Mouse (Mus musculus) kidney, postnatal 4 days (tissue): ENCODE measurements around the gene Lrp10.

ENCODE experiments used
- DNase-seq, 2 experiments: peaks; one replicate each; pipeline ENCODE4 v3.0.0; 2021; ENCODE audit warnings: mixed read lengths in 2 of 2

Gene Lrp10

GRCm38 (mm10) chr14:54463959-54464292 lies at the start of gene Lrp10:
Gene Lrp10 (plus strand): TSS chr14:54464137.
- DNase-seq, result peak; percentile 94 to 95

GRCm38 (mm10) chr14:54415241-54416020 lies 48.5 kb upstream of the Lrp10 start:
- peak in 1 of 2 experiments; percentile 16 for DNase-seq

DNA sequence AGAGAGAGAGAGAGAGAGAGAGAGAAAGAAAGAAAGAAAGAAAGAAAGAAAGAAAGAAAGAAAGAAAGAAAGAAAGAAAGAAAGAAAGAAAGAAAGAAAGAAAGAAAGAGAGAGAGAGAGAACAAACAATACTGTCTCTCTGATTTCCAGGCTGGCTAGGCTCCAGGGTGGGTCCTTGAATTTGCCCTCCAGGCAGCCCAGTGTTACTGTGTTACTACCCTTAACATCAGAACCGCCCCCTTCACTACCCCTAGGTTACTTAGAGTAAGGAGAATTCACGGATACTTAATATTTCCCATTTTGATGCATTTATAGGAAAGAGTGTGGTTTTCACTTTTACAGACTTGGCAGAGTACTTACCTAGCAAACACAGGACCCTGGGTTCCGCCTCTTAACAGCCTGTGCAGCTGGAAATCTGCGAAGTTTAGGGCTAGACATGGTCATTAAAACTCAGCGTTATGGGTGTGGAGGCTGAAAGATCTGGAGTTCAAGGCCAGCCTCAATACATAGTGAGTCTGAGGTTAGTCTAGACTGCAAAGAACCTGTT lies 47.6 kb upstream of the Lrp10 start:
- DNase-seq, result peak in 1 of 2 experiments; percentile 26

DNA sequence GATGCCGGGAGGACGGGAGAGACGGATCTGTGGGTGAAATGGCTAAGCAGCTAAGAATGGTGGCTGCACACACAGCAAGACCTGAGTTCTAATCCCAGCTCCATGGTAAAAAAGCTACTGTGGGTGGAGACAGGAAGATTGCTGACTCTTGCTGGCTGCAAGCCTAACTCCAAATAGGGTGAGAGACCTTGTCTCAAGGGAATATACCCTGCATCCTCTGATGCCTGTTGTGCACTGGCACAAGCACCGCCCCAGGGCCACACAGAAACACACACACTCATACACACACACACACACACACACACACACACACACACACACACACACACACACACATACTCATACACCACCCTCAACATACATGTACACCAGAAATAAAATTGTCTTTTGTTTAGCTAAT lies 47.1 kb upstream of the Lrp10 start:
- no peak for DNase-seq

DNA sequence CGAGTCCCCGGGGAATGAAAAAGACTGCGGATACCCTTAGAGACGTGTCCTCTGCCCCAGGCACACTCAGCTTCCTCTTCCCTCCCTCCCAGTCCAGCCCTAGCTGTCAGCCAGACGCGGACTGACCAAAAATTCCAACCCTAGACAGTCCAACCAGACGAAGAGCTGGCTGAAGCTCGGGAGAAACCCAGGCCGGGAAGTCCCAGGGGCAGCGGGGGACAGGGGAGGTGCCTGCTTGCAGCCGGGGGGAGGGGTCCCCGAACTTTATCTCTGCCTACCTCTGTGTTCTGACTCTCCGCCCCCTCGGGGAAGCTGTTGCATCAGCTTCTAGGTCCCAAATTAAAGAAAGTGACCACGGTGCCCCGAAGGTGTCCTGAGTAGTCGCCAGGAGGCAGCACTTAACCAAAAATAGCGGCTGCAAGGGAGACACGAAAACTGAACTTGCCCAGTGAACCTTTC lies 46.3 kb upstream of the Lrp10 start, which contains the start of gene Slc7a7:
Gene Slc7a7 (minus strand): TSS at position 158 of the 459 bp plus-strand sequence.
- DNase-seq, result peak; percentile 58 to 72

- no peak for DNase-seq
These were observed 42.9 kb upstream of the Lrp10 start for GRCm38 (mm10) chr14:54421014-54421413.

DNA sequence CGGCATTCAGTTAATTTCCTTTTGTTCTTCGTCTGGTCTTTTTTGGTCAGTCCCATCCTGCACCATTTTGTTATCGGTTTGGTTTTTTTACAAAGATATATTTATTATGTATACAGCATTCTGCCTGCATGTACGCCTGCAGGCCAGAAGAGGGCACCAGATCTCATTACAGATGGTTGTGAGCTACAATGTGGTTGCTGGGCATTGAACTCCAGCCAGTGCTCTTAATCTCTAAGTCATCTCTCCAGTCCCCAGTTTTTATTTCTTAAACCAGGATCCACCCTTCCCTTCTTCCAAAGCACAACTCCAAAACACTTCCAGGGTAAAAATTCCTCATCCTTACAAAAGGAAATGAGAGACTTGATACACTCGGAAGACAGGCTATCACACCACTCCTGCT lies 40.5 kb upstream of the Lrp10 start:
- peak in 1 of 2 experiments; percentile 42 for DNase-seq

DNA sequence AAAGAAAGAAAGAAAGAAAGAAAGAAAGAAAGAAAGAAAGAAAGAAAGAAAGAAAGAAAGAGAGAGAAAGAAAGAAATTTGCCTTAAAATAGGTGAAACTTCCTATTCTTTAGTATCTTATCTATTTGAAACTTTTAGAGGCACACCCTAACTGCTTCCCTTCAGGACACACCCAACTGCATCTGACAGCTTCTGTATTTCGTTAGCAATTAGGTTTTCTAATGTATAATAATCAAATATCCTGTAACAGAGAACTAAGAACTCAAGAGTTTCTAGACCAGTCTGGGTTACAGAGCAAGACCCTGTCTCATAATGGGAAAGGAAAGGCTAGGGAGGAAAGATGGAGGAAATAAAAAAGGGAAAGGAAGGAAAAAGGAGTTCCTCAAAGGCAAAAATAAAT lies 39.3 kb upstream of the Lrp10 start:
- no peak for DNase-seq

- DNase-seq, result no peak
These were observed 38.4 kb upstream of the Lrp10 start for GRCm38 (mm10) chr14:54425540-54425939.

- DNase-seq, result no peak
These were observed 37.8 kb upstream of the Lrp10 start for GRCm38 (mm10) chr14:54426003-54426688.

DNA sequence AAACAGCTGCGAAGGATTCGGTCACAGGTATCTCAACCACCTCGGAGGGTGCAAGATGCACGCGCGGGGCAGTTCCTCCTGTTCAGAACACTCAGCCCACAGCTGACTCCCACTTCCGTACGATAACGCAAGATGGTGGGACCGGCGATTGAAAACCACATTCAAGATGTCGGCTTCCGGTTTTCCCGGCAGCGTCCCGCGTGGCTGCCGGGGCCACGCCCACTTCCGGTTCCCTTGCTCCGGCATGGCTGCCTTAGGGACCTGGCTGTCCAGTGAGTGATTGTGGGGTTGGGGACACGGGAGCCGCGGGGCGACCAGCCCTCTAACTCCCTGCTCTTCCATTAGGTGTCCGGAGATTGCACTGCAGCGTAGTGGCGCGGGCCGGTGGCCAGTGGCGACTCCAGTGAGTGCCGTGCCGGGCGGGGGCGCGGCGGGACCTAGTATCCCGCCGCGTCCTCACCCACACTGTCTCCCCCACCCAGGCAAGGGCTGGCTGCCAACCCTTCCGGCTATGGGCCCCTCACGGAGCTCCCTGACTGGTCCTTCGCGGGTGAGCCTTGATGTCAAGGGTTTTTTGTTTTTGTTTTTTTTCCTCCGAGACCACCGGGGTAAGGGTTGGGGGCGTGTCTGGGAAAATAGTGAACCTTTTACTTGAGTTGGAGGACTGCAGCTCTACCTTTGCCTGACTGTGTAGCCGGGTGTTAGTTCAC lies 37.1 kb upstream of the Lrp10 start, which contains the start of gene Mrpl52:
Gene Mrpl52 (plus strand): TSS at position 221 of the 710 bp plus-strand sequence.
- peak; percentile 96 to 97 for DNase-seq

- DNase-seq, result no peak
These were observed 36.2 kb upstream of the Lrp10 start for GRCm38 (mm10) chr14:54427696-54428095.

GRCm38 (mm10) chr14:54428421-54428820 lies 35.5 kb upstream of the Lrp10 start:
- DNase-seq, result no peak

DNA sequence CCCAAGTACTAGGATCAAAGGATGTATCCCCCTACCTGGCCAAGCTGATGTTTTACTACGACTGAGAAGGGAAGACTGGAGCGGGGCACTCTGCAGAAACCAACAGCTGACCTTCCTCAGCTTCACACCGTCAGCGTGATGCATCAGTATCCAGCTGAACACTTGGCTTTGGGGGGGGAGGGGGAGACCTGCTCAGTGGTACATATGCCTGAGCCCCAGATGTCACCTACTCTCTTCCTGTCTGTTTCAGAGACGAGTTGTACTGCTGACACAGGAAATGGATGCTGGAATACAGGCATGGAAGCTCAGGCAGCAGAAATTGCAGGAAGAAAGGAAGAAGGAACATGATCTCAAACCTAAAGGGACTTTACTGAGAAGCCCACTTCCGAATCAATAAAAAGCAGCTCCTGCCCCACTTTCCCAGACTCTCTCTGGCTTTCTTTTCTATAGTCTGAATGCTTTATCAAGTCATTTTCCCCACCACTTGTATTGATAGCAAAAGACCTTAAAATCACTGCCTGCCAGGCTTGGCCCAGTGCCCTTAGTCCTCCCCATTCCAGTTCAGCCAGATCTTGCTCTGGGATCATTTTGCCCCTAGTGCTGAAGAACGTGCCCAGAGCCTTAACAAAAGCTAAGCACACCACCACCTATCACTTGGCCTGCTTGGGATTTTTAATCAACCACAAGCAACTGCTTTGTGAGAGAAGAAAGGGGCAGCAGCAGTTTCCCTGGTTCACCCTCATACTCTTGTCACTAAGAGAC lies 34.4 kb upstream of the Lrp10 start:
- no peak for DNase-seq

GRCm38 (mm10) chr14:54430406-54431145 lies 33.4 kb upstream of the Lrp10 start:
- DNase-seq, result peak; percentile 53 to 66

- DNase-seq, result peak; percentile 85 to 89
These were observed 32.4 kb upstream of the Lrp10 start, which contains the start of gene Mmp14 for GRCm38 (mm10) chr14:54431334-54432077. Gene Mmp14 (plus strand): TSS chr14:54431612.

GRCm38 (mm10) chr14:54432078-54432836 lies 31.7 kb upstream of the Lrp10 start:
- DNase-seq, result peak; percentile 72 to 82

GRCm38 (mm10) chr14:54432837-54433830 lies 30.8 kb upstream of the Lrp10 start:
- DNase-seq, result peak; percentile 40 to 52
